Mouse (Mus musculus) gastrocnemius, postnatal 25 days (tissue): ENCODE results near the gene Sept11. TPM values are rescaled to one million over a fixed set of nuclear protein-coding genes. Genes with fewer than 3 reads are reported as not detected.

Experiments used
- DNase-seq: peaks from one replicate; pipeline ENCODE4 v3.0.0; 2022
- total RNA-seq, 2 experiments: library from RNA; stranded (reverse); gene quantifications; 1 replicate in 1 of 2; 2 replicates in 1 of 2; pipeline ENCODE4 v1.2.3; 2021

Gene Sept11
- total RNA-seq, 2 experiments from 2014 or later: 75.1 to 79.4 TPM

GRCm38 (mm10) chr5:93168654-93169053 lies 75.4 kb downstream of the Sept11 start:
- DNase-seq: no peak

- no peak for DNase-seq
These were observed 78.2 kb downstream of the Sept11 start for GRCm38 (mm10) chr5:93171420-93171819.

- DNase-seq: no peak
These were observed 79.3 kb downstream of the Sept11 start for GRCm38 (mm10) chr5:93172536-93172935.

DNA sequence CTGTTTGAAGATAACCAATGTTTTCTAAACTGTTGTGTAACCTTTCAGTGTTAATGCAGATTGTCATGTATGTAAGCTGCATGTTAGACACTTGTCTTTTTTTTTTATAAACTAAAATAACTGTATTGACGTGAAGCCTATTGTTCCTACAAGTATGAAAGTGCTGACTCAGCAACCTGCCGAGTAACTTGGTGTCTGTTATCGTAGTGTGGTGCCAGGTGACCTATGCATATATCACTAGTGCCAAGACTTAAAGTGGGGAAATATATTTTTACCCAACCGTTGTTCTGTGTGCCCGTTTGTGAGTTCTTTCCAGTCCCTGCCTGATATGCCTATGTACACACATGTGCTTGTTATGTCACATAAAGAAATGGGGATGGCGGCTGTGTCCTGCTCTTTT lies 81.4 kb downstream of the Sept11 start:
- no peak for DNase-seq

DNA sequence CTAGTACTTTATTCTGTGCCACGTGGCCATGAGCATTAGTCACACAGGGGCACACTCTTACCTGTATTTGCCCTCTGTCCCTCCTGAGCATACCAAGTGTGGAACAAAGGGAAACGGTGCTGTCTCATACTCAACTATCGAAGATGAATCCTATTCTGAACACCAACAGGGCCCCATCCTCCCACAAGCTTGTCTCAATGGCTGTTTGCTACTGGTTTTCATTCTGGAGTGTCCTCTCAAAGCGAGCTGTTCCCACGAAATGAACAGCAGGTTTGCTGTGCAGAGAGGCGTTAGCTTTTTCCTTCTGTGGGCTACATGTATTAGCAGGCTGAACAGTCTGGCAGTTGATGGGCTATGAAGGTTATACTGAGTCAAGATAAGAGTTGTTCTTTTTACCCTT lies 85.4 kb downstream of the Sept11 start:
- DNase-seq: no peak

DNA sequence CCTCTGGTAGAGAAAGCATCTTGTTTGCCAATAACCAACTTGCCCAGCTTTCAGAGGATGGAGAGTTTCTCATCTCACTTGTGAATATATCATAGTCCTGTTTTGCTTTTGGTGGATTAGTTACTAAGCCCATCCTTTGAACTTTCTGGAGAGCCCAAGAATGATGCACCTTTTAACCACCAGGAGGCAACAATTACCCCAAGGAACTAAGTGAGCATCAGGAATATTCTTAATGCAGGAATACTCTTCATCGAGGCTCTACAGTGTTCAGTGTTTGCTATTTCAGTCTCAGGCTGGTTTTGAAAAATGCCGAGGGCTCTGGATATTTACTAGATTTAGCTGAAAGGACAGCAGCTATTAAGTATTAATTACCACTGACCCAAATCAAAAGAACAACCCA lies 87.0 kb downstream of the Sept11 start:
- no peak for DNase-seq

- no peak for DNase-seq
These were observed 90.1 kb downstream of the Sept11 start for GRCm38 (mm10) chr5:93183311-93183710.

GRCm38 (mm10) chr5:93184548-93184947 lies 91.3 kb downstream of the Sept11 start:
- DNase-seq: no peak

DNA sequence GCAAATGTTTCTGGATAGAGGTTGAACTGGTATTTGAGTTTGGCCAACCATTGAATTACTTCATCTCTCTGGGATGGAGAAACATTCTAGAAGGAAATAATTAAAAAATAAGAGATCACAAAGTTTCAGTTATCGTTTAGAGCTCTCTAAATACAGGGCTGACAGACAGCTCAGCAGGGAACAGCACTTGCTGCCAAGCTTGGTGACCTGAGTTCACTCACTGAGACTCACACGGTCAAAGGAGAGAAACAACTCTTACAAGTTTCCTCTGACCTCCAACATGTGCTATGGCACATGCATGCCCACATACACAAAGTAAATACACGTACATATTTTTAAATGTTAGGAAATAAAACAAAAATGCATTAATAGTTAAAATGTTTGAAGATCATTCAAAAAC lies 96.4 kb downstream of the Sept11 start:
- no peak for DNase-seq

GRCm38 (mm10) chr5:93190428-93190827 lies 97.2 kb downstream of the Sept11 start:
- DNase-seq: no peak

DNA sequence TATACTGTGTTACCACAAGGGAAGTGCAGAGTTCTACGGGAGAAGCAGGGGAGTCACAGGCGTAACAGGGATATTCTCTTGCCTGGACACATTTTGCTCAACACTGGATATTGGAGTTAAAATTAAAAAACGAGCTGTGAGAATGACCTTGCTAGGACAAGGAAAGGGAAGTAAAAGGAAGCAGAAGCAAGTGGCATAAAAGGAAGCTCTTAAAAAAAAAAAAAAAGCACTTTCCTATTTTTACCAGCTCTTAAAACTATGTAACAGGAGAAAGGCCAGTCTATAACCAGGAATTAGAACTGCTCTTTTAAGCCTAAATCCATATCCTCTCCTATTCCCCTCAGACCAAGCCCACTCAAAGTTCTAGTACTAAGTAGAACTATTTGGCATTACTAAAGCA lies 105.0 kb downstream of the Sept11 start:
- no peak for DNase-seq

DNA sequence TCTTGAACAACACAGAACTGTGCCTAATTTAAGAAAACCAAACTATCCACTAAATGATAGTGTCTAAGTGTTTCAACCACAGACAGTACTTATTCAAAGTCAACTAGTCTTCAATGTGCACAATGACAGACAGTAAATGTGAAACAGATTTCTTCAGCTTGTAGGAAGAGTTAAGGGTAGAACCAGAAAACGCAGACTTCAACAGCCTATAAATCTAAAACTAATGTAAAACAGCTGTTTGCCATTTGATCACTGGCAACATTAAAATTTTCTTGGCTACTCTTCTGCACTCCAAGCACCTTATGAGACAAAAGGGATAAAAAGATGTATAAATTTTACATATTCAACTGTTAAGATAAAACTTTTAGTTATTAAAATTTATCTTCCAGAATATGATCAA lies 107.9 kb downstream of the Sept11 start:
- DNase-seq: no peak

DNA sequence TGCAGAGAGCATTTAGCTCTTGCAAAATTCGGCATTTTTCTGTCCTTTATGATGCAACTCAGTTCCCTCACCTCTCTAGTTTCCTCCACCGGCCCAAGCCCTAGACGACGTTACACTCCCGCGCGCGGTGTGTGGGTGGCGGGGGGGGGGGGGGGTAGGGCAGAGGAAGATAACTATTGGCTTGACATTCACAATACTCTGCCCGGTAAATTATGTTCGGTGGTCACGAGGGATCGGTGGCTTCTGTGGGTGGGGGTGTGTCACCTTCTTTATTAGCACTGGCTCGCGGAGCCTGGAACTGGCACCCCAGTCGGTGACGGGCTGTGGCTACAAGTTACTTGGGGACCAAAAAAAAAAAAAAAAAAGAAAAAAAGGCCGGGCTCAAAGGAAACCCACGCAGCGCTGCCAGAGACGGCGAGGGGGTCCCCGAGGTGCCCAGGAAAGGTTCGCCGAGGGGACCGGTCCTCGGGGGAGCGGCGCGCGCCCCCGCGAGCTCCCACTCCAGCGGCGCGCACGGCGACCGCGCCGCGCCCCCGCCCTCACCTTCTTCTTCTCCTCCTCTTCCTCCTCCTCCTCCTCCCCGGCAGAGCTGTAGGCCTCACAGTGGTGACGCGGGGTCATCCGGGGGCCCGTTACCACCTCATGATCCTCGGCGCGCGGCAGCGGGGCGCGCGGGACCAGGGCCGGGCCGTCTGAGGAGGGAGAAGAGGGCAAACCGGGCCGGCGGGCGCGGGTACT lies 112.3 kb downstream of the Sept11 start:
- peak; percentile 60 for DNase-seq

DNA sequence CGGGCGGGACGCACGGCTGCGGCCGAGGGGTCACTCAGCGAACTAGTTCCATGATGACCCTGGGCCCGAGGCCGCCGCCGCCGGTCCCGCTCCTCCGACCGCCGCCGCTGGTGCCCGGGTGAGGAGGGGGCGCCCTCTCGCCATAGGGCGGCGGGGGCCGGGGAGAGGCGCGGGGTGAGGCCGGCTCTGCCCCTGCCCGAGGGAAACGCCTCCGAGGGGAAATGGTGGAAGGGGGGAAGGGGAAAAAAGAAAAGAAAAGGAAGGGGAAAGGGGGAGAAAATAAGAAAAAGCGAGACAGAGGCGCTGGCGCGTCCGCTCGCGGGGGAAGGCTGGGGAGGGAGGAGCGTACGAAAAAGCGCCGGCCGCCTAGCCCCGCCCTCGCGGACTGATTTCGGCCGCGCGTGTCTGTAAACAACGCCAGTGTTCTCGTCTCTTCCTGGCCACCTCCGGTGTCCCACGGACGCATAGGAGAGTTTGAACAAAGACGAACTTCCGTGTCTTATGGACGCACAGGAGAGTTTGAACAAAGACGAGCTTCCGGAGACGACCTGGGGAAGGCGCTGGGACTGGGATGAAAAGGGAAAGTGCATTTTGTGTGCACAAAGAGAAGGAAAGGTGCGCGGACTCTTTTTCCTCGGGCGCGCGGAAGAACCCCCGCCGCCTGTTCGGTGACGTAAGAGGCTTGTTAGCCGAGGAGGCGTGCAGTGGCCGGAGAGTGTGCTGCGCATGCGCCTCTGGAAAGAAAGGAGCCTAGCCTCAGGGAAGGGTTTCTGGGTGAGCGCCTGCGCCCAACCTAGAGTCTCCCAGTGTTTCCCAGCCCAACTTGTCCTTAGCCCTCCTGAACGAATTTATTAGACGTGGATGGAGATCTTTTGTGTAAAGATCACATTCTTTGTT lies 113.1 kb downstream of the Sept11 start, which contains the start of the genes Ccni and 2010109A12Rik:
Ccni (minus strand) TSS at position 387 of the 897 bp plus-strand sequence.
2010109A12Rik (plus strand) TSS at position 410 of the 897 bp plus-strand sequence.
- peak; percentile 94 for DNase-seq

DNA sequence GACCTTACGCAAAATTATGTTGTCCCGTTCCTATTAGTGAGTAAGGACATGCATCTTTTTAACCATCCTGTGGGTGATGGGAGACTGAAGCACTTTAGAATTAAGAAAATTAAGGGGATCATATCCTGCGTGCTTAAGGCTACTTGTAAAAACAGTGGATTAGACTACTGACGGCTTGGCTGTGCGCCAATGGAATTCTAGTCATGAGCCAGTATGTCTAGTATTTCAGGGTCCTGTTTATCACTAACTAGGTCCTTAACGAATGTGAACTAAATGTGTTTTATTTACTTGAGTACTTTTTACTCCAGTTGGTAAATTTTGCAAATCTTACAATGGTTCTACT lies 113.7 kb downstream of the Sept11 start:
- no peak for DNase-seq

DNA sequence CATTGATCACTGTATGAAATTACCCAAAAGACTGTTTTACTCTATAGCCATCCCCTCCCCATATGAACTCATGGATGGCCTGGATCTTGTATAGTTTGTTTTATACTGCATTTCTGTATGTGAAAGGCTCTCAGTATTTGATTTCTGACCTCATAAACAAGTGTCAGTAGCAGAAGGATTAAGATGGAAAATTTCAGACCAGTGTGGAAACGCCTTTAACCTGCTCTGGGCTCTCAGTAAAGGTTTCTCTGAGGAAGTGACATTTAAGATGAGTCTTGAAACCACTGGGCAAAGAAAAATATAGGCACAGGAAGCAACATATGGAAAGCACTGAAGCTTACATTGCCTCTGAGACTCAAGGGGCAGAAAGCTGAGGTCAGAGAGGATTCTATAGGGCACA lies 114.3 kb downstream of the Sept11 start:
- no peak for DNase-seq

DNA sequence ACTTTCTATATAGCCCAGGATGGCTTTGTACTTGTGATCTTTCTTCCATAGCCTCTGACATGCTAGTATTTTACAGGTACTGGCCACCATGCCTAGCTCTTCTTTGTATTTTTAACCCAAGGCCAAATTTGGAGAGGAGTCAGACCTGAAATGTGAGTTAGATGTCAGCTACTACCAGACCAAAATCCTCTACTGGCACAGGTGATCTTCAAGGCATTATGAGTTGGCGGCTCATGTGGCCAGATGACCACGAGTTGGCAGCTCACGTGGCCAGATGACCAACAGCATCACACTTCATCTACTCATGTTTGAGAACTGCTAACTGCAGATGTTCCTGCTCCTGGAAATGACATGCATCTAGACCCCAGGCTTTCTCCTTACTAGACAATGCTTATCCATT lies 125.1 kb downstream of the Sept11 start:
- DNase-seq: no peak

- DNase-seq: no peak
These were observed 128.4 kb downstream of the Sept11 start for GRCm38 (mm10) chr5:93221661-93222060.

DNA sequence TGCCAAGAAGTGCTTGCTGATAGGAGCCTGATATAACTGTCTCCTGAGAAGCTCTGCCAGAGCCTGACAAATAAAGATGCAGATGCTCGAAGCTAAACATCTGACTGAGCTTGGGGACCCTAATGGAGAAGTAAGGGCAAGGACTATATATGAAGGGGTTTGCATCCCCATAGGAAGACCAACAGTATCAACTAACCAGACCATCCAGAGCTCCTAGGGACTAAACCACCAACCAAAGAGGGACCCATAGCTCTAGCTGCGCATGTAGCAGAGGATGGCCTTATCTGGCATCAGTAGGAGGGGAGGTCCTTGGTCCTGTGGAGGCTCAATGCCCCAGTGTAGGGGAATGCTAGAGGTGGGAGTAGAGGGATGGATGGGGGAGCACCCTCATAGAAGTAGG lies 131.3 kb downstream of the Sept11 start:
- no peak for DNase-seq
